Mouse (Mus musculus) left cerebral cortex, postnatal 14 days (tissue): ENCODE measurements around the gene Cic. TPM values are rescaled to one million over a fixed set of nuclear protein-coding genes. Genes with fewer than 3 reads are reported as not detected.

ENCODE experiments used
- DNase-seq, 2 experiments: peaks; one replicate each; pipeline ENCODE4 v3.0.0; 2021 to 2022; ENCODE audit warnings: low spot score in 2 of 2, mixed read lengths in 1 of 2
- intact Hi-C: fragments of 180-260 bp; cut with DNase I; formaldehyde crosslinking; loops from one replicate; pipeline ENCODE4 v1.15.1; 2025
- total RNA-seq, 2 experiments: library from RNA; stranded (reverse); gene quantifications; 2 replicates each; pipeline ENCODE4 v1.2.3; 2021

The Cic gene
- total RNA-seq, 2 experiments from 2014 or later, result 246 to 255 TPM

DNA sequence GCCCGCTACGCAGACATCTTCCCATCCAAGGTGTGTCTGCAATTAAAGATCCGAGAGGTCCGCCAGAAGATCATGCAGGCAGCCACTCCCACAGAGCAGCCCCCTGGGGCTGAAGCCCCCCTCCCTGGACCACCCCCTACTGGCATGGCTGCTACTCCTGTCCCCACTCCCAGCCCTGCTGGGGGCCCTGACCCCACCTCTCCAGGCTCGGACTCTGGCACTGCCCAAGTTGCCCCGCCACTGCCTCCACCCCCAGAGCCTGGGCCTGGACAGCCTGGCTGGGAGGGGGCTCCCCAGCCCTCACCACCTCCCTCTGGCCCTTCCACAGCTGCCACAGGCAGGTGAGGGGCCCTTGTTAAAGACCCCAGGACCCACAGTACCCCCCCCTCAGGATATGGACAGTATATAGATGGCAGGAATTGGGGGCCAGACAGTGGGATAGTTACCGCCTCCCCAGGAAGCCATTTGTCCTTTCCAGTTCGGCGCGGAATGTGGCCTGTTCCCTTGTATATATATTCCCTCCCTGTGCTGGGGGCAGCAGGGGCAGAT lies 25.8 kb downstream of the Cic start:
- DNase-seq, result no peak
- intact Hi-C loops, result no loop called here

DNA sequence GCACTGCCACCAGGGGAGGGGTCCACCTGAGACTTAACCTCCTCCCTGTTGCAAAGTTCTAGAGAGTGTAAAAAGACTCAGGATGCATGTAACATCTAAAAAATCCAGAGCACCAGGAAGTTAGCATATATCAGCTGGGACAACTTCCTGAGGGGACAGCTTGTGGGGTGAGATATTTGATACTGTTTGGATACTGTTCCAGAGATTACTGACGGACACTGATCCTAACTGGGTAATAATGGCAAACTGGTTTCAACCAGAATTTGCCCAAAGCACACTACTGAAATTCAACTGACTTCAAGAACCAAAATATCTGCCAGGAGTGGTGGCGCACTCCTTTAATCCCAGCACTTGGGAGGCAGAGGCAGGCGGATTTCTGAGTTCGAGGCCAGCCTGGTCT lies 27.0 kb downstream of the Cic start:
- DNase-seq, result no peak
- intact Hi-C loops, result no loop called here

GRCm38 (mm10) chr7:25294960-25295722 lies 27.6 kb downstream of the Cic start:
- intact Hi-C loops, result no loop called here
- no peak for DNase-seq

DNA sequence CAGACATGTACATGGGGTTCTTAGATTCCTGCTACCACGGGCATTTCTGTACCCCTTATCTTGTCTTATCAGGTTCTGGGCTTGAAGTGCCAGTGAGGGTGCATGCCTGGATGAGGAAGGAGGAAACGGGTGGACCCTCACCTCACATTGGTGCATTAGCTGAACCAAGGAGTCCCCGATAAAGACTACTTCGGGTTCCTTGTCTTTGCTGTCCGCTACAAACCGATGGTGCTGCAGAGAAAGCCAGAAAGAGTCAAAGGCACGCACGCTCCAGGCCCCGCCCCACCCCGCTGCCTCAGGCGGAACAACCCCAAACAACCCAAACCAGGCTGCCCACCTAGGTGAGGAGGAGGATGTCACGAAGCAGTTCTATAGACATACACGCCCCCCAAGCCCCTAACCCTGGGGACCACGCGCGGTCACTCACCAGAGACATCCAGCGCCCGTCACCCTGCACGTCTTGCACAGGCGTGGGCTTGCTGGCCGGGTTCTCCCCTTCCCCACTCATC lies 29.5 kb downstream of the Cic start:
- intact Hi-C loops, result no loop called here
- DNase-seq, result no peak

DNA sequence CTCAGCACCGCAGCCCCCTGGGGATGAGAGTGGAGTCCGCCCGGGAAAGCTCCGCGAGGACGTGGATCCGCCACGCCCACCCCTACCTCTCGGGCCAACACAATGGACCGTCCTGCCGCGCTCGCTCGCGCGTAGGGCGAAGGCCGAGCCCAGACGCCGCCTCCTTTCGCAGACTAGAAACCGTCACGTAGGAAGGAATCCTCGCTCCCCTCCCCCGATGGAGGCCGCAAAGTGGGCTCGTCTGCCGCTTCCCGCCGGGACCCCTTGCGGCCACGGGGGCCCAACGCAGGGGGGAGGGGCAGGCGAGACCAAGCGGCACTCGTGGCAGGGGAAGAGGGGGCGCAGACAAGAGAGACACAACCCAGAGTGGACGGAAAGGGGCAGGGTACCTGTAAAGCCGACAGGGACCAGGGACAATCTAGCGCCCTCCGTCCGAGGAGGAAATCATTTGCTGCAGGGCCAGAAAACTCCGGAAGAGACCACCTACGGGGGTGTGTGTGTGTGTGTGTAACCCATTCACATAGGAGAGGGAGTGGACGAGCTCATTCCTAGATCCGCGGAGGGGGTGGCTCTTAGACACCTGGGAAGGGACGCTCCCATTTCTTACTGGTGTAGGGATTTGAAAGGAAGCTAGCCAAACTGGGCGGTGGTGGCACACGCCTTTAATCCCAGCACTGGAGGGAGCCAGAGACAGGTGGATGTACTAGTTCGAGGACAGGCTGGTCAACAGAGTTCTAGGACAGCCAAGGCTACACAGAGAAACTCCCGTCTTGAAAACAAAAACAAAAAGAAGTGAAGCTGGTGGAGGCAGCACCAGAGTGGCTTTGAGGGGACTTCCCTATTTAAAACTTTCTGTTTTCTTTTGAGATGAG lies 30.2 kb downstream of the Cic start, which contains the start of gene Pafah1b3:
Gene Pafah1b3 (minus strand): TSS at position 533 of the 872 bp plus-strand sequence.
- peak; percentile 86 to 94 for DNase-seq
- intact Hi-C loops, result no loop called here

GRCm38 (mm10) chr7:25301063-25301462 lies 33.6 kb downstream of the Cic start, which contains the start of gene Prr19:
Prr19 (plus strand) TSS chr7:25301411.
- intact Hi-C loops, result no loop called here
- no peak for DNase-seq

DNA sequence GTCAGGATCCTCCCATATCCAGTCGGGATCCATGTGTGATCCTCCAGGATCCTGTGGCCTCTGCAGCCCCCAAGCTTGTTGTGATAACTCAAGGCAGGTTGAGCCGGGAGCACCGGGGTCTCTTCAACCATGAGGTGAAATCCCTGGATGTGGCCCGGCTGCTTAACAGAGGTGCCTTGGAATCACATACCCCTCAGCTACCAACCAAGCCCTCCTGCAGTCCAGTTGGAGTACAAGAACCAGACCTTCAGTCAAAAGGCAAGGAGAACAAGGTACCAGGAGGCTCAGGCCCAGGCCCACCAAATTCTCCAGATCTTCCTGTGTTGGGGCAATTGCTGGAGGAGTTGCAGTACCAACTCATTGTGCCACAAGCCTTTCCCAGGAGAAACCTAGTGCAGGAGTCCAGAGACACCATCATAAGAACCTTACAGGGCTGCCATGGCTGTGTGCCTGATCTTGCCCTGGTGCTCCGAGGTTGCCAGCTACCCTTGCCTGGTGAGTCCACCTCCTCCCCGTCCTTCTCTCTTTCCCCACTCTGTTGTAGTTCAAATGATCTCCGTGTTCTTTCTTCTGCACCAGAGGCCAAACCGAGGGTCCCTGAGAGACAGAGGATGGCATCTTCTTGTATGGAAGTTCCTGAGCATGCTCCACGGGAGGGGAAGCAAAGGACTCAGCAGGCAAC lies 35.6 kb downstream of the Cic start:
- intact Hi-C loops, result no loop called here

GRCm38 (mm10) chr7:25303685-25304006 lies 36.1 kb downstream of the Cic start:
- DNase-seq, result no peak
- intact Hi-C loops, result no loop called here

More for the DNA sequence above, 35.6 kb downstream of the Cic start:
- DNase-seq, result no peak

DNA sequence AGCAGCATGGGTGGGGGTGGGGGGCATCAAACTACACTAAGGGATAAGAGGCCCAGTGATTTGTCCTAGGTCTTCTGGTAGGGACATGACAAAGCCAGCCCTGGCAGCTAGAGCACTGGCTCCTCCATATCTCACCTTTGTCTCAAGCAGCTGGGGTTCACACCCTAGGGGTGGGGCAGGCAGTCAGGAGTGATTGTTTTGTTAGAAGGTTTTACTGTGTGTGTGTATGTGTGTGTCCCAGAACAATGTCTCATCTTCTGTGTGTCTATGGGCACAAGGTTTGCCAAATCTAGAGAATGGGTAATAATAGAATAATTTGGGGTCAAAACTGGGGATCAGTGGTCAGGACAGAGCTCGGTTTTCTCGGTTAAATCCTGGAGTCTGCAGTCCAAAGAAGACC lies 38.0 kb downstream of the Cic start:
- DNase-seq, result no peak
- intact Hi-C loops, result no loop called here

- intact Hi-C loops, result no loop called here
- no peak for DNase-seq
These were observed 38.6 kb downstream of the Cic start, which contains the start of gene Tmem145 for GRCm38 (mm10) chr7:25305956-25306613. Tmem145 (plus strand) TSS chr7:25306106.

GRCm38 (mm10) chr7:25306614-25306996 lies 39.1 kb downstream of the Cic start:
- no peak for DNase-seq
- intact Hi-C loops, result no loop called here

DNA sequence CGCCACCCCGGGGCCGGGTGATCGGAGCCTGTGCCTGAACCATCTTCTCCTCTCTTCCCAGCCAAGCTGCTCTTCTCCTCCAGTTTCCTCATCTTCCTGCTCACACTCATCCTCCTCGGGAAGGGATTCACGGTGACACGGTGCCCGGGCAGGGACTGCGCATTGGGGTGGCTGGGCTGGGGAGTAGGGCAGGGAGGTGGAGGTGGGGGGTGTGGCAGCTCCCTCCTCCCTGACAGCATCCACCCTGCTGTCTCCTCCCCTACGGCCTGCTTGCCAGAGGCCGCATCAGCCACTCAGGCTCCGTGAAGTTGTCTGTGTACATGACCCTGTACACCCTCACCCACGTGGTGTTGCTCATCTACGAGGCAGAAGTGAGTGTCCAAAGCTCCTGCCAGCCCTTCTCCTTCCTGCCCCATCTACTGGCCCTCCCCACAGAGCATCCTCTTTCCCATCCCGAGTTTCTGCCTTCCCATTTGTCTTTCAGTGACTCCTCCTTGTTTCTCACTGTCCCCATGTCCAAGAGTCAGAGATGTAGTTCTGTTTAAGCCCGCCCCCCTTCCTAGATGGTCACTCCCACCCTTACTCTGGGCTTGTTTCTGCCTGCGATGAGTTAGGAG lies 41.3 kb downstream of the Cic start:
- intact Hi-C loops, result no loop called here
- no peak for DNase-seq

- intact Hi-C loops, result no loop called here
- no peak for DNase-seq
These were observed 41.9 kb downstream of the Cic start for GRCm38 (mm10) chr7:25309425-25309824.

DNA sequence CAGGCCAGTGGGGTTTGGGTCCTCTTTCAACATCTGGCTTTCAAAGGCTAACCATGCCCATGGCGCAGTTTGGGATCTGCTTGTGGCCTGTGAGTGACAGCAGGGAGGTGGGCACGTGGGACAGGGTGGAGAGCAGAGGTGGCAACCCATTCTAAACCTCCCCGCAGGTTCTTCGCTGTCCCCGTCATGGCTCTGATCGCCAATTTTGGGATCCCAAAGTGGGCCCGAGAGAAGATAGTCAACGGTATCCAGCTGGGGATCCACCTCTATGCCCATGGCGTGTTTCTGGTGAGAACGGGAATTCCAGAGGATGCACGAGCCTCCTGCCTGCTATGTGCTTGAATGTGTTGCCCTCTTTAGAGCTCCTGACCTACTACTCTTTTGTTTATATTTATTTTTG lies 43.7 kb downstream of the Cic start:
- intact Hi-C loops, result loop anchor here (10.0 kb wide), 1 partner anchor 226 kb away; no protein-coding TSS in a partner anchor
- no peak for DNase-seq

- no peak for DNase-seq
- intact Hi-C loops, result loop anchor here (10.0 kb wide), 1 partner anchor 229 kb away; no protein-coding TSS in a partner anchor
These were observed 45.8 kb downstream of the Cic start for GRCm38 (mm10) chr7:25313325-25313724.

DNA sequence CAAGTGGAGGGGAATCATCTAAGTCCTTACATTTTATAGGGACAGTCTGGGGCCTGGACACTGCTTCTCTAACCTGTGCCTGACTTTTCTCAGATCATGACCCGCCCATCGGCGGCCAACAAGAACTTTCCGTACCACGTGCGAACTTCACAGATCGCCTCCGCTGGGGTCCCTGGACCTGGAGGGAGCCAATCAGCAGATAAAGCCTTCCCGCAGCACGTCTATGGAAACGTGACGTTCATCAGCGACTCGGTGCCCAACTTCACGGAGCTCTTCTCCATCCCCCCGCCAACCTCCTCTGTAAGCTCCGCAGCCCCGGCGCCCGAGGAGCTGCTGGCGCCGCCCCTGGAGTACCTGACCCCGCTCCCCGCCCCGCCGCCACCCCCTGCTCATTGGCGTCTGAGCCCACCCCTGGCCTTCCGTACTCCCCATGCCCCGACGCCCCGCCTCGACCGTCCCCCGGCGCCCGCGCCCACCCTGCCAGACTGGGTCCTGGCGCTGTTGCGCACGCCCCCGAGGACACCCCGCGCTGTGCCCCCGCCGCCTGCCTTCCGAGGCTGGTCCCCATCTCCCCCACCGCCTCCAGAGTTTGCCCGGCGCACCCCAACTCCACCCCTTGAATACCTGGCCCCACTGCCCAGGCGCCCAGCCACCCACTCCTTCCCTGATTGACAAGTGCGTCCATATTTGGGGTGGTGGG lies 47.3 kb downstream of the Cic start:
- intact Hi-C loops, result loop anchor here (5.0 to 10.0 kb wide), 2 partner anchors 32 to 230 kb away; no protein-coding TSS in a partner anchor
- DNase-seq, result no peak

DNA sequence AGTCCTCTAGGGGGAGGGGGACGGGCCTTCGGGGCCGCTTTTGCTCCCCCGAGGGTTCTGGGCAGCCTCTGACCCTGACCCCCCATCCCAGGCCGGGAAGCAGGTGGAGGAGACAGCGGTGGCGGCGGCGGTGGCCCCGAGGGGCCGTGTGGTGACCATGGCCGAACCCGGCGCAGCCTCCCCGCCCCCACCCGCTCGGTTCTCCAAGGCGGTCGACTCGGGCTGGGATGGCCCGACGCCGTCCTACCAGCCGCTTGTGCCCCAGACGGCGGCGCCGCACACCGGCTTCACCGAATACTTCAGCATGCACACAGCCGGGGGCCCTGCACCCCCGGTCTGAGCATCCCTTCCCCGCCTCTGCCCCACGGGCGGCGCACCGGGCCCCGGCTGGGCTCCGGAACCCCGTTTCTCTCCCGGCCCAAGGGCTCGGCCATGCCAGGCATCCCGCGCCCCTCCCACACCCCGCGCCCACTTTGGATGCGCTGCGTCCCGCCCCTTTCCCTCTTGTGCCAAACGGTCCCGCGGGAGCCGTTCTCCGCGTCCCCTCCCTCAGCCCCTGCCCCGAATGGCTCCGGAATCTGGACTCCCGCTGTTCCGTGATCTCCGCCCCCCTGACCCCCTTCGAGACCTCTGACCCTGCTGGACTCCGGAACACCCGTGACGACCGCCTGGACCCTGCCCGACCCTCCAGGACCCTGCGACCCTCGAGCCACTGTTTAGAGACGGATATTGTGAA lies 48.0 kb downstream of the Cic start:
- intact Hi-C loops, result loop anchor here (2.0 to 10.0 kb wide), 3 partner anchors 33 to 231 kb away; no protein-coding TSS in a partner anchor
- DNase-seq, result no peak
